Mouse (Mus musculus): ENCODE measurements around the gene Smyd3. TPM values are rescaled to one million over a fixed set of nuclear protein-coding genes. Genes with fewer than 3 reads are reported as not detected.

Smyd3 gene
- polyA plus RNA-seq, 1 experiment from 2014 or later: 16.1 TPM

- H3K36me3 ChIP-seq: no peaks in the 10 kb centered on the region
- H3K4me3 ChIP-seq: no peak overlapping the region
- DNase-seq (ENCODE audit: low spot score): no peak
- 51% methylated on average over 3 of the region's 3 CpGs for WGBS
- H3K4me1 ChIP-seq: peaks cover 34% of the 10 kb centered on the region
- H3K27me3 ChIP-seq (ENCODE audit: insufficient read depth, poor library complexity, severe bottlenecking): no peaks in the 10 kb centered on the region
- H3K27ac ChIP-seq: peak overlapping the region; percentile 70; the same call in 1 of the 2 replicates
- no peaks in the 10 kb centered on the region for H3K9me3 ChIP-seq
These were observed 462.1 kb downstream of the Smyd3 start for GRCm38 (mm10) chr1:179055760-179056159.

- peak overlapping the region; percentile 70; the same call in 1 of the 2 replicates for H3K27ac ChIP-seq
- no peak for DNase-seq (ENCODE audit: low spot score)
- 40% methylated on average over 7 of the region's 7 CpGs for WGBS
- no peaks in the 10 kb centered on the region for H3K36me3 ChIP-seq
- H3K9me3 ChIP-seq: no peaks in the 10 kb centered on the region
- H3K4me1 ChIP-seq: peaks cover 24% of the 10 kb centered on the region
- H3K27me3 ChIP-seq (ENCODE audit: insufficient read depth, poor library complexity, severe bottlenecking): no peaks in the 10 kb centered on the region
- H3K4me3 ChIP-seq: no peak overlapping the region
These were observed 463.3 kb downstream of the Smyd3 start for GRCm38 (mm10) chr1:179054385-179055116.

- 85% methylated on average over 6 of the region's 6 CpGs for WGBS
- Histone ChIP-seq H3K27ac (no peak overlapping the region), H3K36me3 (no peaks in the 10 kb centered on the region), H3K9me3 (no peaks in the 10 kb centered on the region), H3K4me3 (no peak overlapping the region), H3K4me1 (peaks cover 19% of the 10 kb centered on the region), H3K27me3 (ENCODE audit: insufficient read depth, poor library complexity, severe bottlenecking) (no peaks in the 10 kb centered on the region)
- DNase-seq (ENCODE audit: low spot score): no peak
These were observed 465.2 kb downstream of the Smyd3 start for GRCm38 (mm10) chr1:179052545-179053180.

- DNase-seq (ENCODE audit: low spot score): no peak
- Histone ChIP-seq H3K4me1 (peaks cover 6% of the 10 kb centered on the region; the same call in 1 of the 2 replicates), H3K4me3 (no peak overlapping the region), H3K36me3 (no peaks in the 10 kb centered on the region), H3K9me3 (no peaks in the 10 kb centered on the region), H3K27me3 (ENCODE audit: insufficient read depth, poor library complexity, severe bottlenecking) (no peaks in the 10 kb centered on the region), H3K27ac (no peak overlapping the region)
- 88% methylated on average over 13 of the region's 13 CpGs for WGBS
These were observed 469.8 kb downstream of the Smyd3 start for GRCm38 (mm10) chr1:179047931-179048596.

GRCm38 (mm10) chr1:179045856-179046714, 471.8 kb downstream of the Smyd3 start:
- no peak overlapping the region for H3K4me3 ChIP-seq
- WGBS: 75% methylated on average over 17 of the region's 17 CpGs
- H3K4me1 ChIP-seq: peaks cover 25% of the 10 kb centered on the region
- 0 out of 2 replicates have a peak overlapping the region, but pooled peaks have one; percentile 31 for H3K27ac ChIP-seq
- no peaks in the 10 kb centered on the region for H3K36me3 ChIP-seq
- no peaks in the 10 kb centered on the region for H3K27me3 ChIP-seq (ENCODE audit: insufficient read depth, poor library complexity, severe bottlenecking)
- H3K9me3 ChIP-seq: no peaks in the 10 kb centered on the region
- DNase-seq (ENCODE audit: low spot score): no peak

- Histone ChIP-seq H3K27me3 (ENCODE audit: insufficient read depth, poor library complexity, severe bottlenecking) (no peaks in the 10 kb centered on the region), H3K4me1 (peaks cover 27% of the 10 kb centered on the region), H3K9me3 (no peaks in the 10 kb centered on the region), H3K36me3 (no peaks in the 10 kb centered on the region), H3K27ac (no peak overlapping the region), H3K4me3 (no peak overlapping the region)
- WGBS: 89% methylated on average over 5 of the region's 5 CpGs
- no peak for DNase-seq (ENCODE audit: low spot score)
These were observed 473.7 kb downstream of the Smyd3 start for GRCm38 (mm10) chr1:179044165-179044564.

- peak overlapping the region; percentile 24 for H3K27ac ChIP-seq
- no peaks in the 10 kb centered on the region for H3K27me3 ChIP-seq (ENCODE audit: insufficient read depth, poor library complexity, severe bottlenecking)
- H3K9me3 ChIP-seq: no peaks in the 10 kb centered on the region
- no peak overlapping the region for H3K4me3 ChIP-seq
- no peak for DNase-seq (ENCODE audit: low spot score)
- H3K4me1 ChIP-seq: peaks cover 27% of the 10 kb centered on the region
- 82% methylated on average over 12 of the region's 12 CpGs for WGBS
- no peaks in the 10 kb centered on the region for H3K36me3 ChIP-seq
These were observed 474.2 kb downstream of the Smyd3 start for GRCm38 (mm10) chr1:179043644-179044043.

- WGBS: 19% methylated on average over 8 of the region's 8 CpGs
- Histone ChIP-seq H3K36me3 (no peaks in the 10 kb centered on the region), H3K4me3 (no peak overlapping the region), H3K27me3 (ENCODE audit: insufficient read depth, poor library complexity, severe bottlenecking) (no peaks in the 10 kb centered on the region), H3K4me1 (peaks cover 27% of the 10 kb centered on the region), H3K9me3 (no peaks in the 10 kb centered on the region), H3K27ac (peak overlapping the region; percentile 75)
- DNase-seq (ENCODE audit: low spot score): peak; percentile 85
These were observed 475.9 kb downstream of the Smyd3 start for GRCm38 (mm10) chr1:179041905-179042337.

GRCm38 (mm10) chr1:179041231-179041904, 476.5 kb downstream of the Smyd3 start:
- WGBS: 84% methylated on average over 14 of the region's 14 CpGs
- no peak for DNase-seq (ENCODE audit: low spot score)
- H3K4me1 ChIP-seq: peaks cover 27% of the 10 kb centered on the region
- H3K36me3 ChIP-seq: no peaks in the 10 kb centered on the region
- no peaks in the 10 kb centered on the region for H3K9me3 ChIP-seq
- H3K27me3 ChIP-seq (ENCODE audit: insufficient read depth, poor library complexity, severe bottlenecking): no peaks in the 10 kb centered on the region
- no peak overlapping the region for H3K4me3 ChIP-seq
- H3K27ac ChIP-seq: peak overlapping the region; percentile 75

GRCm38 (mm10) chr1:179038801-179039200, 479.0 kb downstream of the Smyd3 start:
- no peak for DNase-seq (ENCODE audit: low spot score)
- no peaks in the 10 kb centered on the region for H3K27me3 ChIP-seq (ENCODE audit: insufficient read depth, poor library complexity, severe bottlenecking)
- H3K36me3 ChIP-seq: no peaks in the 10 kb centered on the region
- H3K4me1 ChIP-seq: peaks cover 31% of the 10 kb centered on the region
- 0 out of 2 replicates have a peak overlapping the region, but pooled peaks have one; percentile 17 for H3K27ac ChIP-seq
- 97% methylated on average over 4 of the region's 4 CpGs for WGBS
- no peaks in the 10 kb centered on the region for H3K9me3 ChIP-seq
- no peak overlapping the region for H3K4me3 ChIP-seq

- no peak overlapping the region for H3K27ac ChIP-seq
- WGBS: 97% methylated on average over 2 of the region's 2 CpGs
- H3K4me1 ChIP-seq: peaks cover 11% of the 10 kb centered on the region; the same call in 1 of the 2 replicates
- no peak for DNase-seq (ENCODE audit: low spot score)
- no peaks in the 10 kb centered on the region for H3K36me3 ChIP-seq
- H3K9me3 ChIP-seq: no peaks in the 10 kb centered on the region
- no peaks in the 10 kb centered on the region for H3K27me3 ChIP-seq (ENCODE audit: insufficient read depth, poor library complexity, severe bottlenecking)
- no peak overlapping the region for H3K4me3 ChIP-seq
These were observed 484.9 kb downstream of the Smyd3 start for GRCm38 (mm10) chr1:179032947-179033346.

- DNase-seq (ENCODE audit: low spot score): no peak
- no peak overlapping the region for H3K27ac ChIP-seq
- H3K4me1 ChIP-seq: peaks cover 19% of the 10 kb centered on the region
- H3K9me3 ChIP-seq: no peaks in the 10 kb centered on the region
- no peaks in the 10 kb centered on the region for H3K36me3 ChIP-seq
- H3K4me3 ChIP-seq: no peak overlapping the region
- H3K27me3 ChIP-seq (ENCODE audit: insufficient read depth, poor library complexity, severe bottlenecking): no peaks in the 10 kb centered on the region
- WGBS: 92% methylated on average over 5 of the region's 5 CpGs
These were observed 486.3 kb downstream of the Smyd3 start for GRCm38 (mm10) chr1:179031581-179031980.
